Mouse (Mus musculus): Measurements from ENCODE around the gene BC024063. TPM values are rescaled to one million over a fixed set of nuclear protein-coding genes. Genes with fewer than 3 reads are reported as not detected.

Gene BC024063
- polyA plus RNA-seq (2017; shearing (Covaris generic)) = 6.0 TPM

DNA sequence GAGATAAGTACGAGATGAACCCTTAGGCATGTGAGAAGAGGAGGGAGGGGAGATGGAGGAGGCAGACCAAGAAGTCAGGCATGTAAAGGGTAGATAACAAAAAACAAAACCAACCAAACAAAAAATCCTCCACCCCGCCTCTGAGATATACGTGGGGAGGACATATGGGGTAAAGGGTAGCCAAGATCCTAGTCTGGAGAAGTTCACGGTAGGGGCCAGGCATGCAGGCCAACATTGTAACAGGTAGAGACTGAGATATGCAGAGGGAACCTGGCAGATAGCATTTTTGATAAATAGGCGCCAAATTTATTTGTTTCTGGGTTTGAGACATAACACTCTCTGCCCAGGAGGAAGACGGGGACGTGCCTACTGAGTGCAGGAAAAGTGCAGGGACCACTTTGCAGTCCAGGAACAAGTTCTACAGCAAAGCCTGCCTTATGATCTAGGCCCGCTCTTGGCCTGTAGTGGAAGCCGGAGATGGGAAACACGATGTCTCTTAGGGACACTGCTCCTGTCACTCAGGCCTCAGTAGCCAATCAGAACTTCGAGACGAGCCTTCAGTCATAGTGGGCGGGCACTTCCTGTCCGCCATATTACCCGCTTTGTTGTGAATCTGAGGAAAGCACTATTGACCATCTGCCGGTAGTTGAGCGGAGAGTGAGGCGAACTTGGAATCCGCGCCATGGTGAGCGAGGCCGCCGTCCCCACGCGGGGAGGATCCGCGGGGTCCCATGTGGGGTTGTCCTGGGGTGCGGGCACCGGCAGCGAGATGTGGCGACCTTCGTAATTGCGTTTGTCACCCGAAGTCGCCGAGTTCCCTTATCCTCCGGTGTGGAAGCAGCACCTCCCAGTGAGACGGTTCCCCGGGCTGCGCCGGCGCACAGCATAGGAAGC lies at the start of gene BC024063:
Gene BC024063 (plus strand): TSS at position 626 of the 894 bp plus-strand sequence.

DNA sequence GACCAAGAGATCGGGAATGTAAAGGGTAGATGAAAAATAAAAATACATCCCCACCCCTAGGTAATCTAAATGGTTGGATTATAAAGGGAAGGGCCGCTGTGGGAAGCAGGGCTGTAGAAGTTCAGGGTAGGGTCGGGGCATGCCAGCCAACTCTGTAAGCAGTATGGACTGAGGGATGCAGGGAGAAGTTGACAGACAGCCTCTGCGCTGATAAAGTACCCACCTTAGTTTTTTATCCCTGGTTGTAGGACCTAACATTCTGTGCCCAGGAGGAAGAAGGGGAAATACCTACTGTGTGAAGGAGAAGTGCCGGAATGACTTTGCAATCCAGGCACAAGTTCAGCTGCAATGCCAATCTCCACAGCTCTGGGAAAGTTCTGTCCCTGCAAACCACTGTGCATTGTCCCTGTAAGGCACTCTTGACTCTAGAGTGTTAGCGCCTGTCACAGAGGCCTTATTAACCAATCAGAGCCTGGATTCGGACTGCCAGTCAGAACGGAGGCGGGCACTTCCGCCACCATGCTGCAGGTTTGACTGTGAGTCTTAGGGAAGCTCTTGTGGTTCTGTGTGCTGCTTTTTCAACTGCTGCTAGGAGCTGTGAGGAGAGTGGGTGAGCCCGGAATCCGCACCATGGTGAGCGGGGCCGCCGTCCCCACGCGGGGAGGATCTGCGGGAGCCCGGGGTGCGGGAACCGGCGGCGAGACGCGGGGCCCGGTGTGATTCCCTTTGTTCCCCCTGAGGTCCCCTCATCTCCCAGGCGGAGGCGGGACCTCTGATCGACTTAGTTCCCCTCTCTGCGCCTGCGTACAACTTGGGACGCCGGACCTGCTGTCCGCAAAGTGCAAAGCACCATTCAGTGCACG lies 35.3 kb upstream of the BC024063 start, which contains the start of gene Zfp873:
Gene Zfp873 (plus strand): TSS at position 527 of the 863 bp plus-strand sequence.

DNA sequence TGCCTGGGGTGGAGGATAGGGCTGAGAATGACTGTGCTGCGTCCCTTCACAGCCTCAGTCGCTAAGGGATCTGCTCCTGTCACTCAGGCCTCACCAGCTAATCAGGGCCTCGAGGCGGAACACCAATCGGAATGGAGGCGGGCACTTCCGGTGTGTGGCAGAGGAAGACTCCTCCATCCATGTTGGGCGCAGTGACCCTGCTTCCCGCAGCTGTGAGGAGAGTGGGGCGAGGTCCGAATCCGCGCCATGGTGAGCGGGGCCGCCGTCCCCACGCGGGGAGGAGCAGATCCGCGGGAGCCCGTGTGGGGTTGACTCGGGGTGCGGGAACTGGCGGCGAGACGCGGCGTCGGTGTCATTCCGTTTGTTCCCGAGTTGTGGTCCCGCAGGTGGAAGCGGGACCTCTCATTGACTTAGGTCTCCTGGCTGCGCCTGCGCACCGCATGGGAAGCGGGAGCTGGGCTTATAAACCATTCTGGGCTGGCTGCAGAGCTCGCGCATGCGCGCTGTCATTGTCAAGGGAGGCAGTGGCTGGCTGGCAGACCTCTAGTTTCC lies 44.8 kb downstream of the BC024063 start, which contains the start of gene AU041133:
Gene AU041133 (plus strand): TSS at position 164 of the 552 bp plus-strand sequence.

Other genes with a start within 250 kb of the BC024063 start
- 7.0 TPM for gene Gm32687, start 219.4 kb upstream of the BC024063 start, polyA plus RNA-seq (2017; shearing (Covaris generic))
- 3.7 TPM for gene Zfp781, start 152.9 kb upstream of the BC024063 start, polyA plus RNA-seq (2017; shearing (Covaris generic))
- gene Zfp873, start 35.2 kb upstream of the BC024063 start, polyA plus RNA-seq (2017; shearing (Covaris generic)) = 9.7 TPM
- gene AU041133, start 44.7 kb downstream of the BC024063 start, polyA plus RNA-seq (2017; shearing (Covaris generic)) = 10.9 TPM
- 10.9 TPM for gene Zfp938, start 157.9 kb downstream of the BC024063 start, polyA plus RNA-seq (2017; shearing (Covaris generic))
- gene 4932415D10Rik, start 233.2 kb downstream of the BC024063 start, polyA plus RNA-seq (2017; shearing (Covaris generic)) = not detected

All from CD4-positive, CD25-positive, alpha-beta regulatory T cell (primary cell).